Mouse (Mus musculus): Measurements from ENCODE around the gene Jdp2. TPM values are rescaled to one million over a fixed set of nuclear protein-coding genes. Genes with fewer than 3 reads are reported as not detected.

The Jdp2 gene
- polyA plus RNA-seq, 1 experiment from 2014 or later: 0.37 TPM

- no peak overlapping the region for H3K4me3 ChIP-seq
- peaks cover 68% of the 10 kb centered on the region for H3K4me1 ChIP-seq (replicated peaks)
- 0 out of 2 replicates have a peak overlapping the region, but pooled peaks have one; percentile 5 for H3K4me2 ChIP-seq
- WGBS: 63% methylated on average over 2 of the region's 2 CpGs
- no peaks in the 10 kb centered on the region for H3K36me3 ChIP-seq
- H3K27ac ChIP-seq: no peak overlapping the region
- no peak for ATAC-seq (replicated peaks; ENCODE audit: insufficient number of reproducible peaks, insufficient read depth, low FRiP score, low read depth)
- no peak overlapping the region for H3K9ac ChIP-seq
- H3K9me3 ChIP-seq (replicated peaks): no peaks in the 10 kb centered on the region
- H3K27me3 ChIP-seq: no peaks in the 10 kb centered on the region
Measured at GRCm38 (mm10) chr12:85602153-85602552, 3.3 kb downstream of the Jdp2 start.

- peaks cover 70% of the 10 kb centered on the region for H3K4me1 ChIP-seq (replicated peaks)
- no peak overlapping the region for H3K9ac ChIP-seq
- H3K27ac ChIP-seq: no peak overlapping the region
- H3K4me2 ChIP-seq: no peak overlapping the region
- no peak overlapping the region for H3K4me3 ChIP-seq
- H3K36me3 ChIP-seq: no peaks in the 10 kb centered on the region
- no peaks in the 10 kb centered on the region for H3K27me3 ChIP-seq
- no peaks in the 10 kb centered on the region for H3K9me3 ChIP-seq (replicated peaks)
- no peak for ATAC-seq (replicated peaks; ENCODE audit: insufficient number of reproducible peaks, insufficient read depth, low FRiP score, low read depth)
- WGBS: 71% methylated on average over 12 of the region's 12 CpGs
Measured at GRCm38 (mm10) chr12:85602811-85603210, 4.0 kb downstream of the Jdp2 start.

- peaks cover 2% of the 10 kb centered on the region; the same call in 1 of the 2 replicates for H3K36me3 ChIP-seq
- peaks cover 67% of the 10 kb centered on the region for H3K4me1 ChIP-seq (replicated peaks)
Measured at GRCm38 (mm10) chr12:85603767-85604166, 4.9 kb downstream of the Jdp2 start.

GRCm38 (mm10) chr12:85604301-85604998 is 5.6 kb downstream of the Jdp2 start:
- 33% methylated on average over 9 of the region's 9 CpGs for WGBS
- no peak overlapping the region for H3K4me3 ChIP-seq
- no peaks in the 10 kb centered on the region for H3K27me3 ChIP-seq
- ATAC-seq (replicated peaks; ENCODE audit: insufficient number of reproducible peaks, insufficient read depth, low FRiP score, low read depth): no peak
- H3K4me2 ChIP-seq: no peak overlapping the region
- H3K9ac ChIP-seq: no peak overlapping the region
- peaks cover 4% of the 10 kb centered on the region; the same call in 1 of the 2 replicates for H3K36me3 ChIP-seq
- H3K4me1 ChIP-seq (replicated peaks): peaks cover 67% of the 10 kb centered on the region
- no peak overlapping the region for H3K27ac ChIP-seq
- no peaks in the 10 kb centered on the region for H3K9me3 ChIP-seq (replicated peaks)

More at GRCm38 (mm10) chr12:85603767-85604166, 4.9 kb downstream of the Jdp2 start:
- ATAC-seq (replicated peaks; ENCODE audit: insufficient number of reproducible peaks, insufficient read depth, low FRiP score, low read depth): no peak
- Histone ChIP-seq H3K27ac (no peak overlapping the region), H3K4me3 (no peak overlapping the region), H3K9ac (no peak overlapping the region), H3K4me2 (no peak overlapping the region), H3K9me3 (replicated peaks) (no peaks in the 10 kb centered on the region), H3K27me3 (no peaks in the 10 kb centered on the region)
- 77% methylated on average over 9 of the region's 9 CpGs for WGBS

GRCm38 (mm10) chr12:85607519-85608449 is 9.0 kb downstream of the Jdp2 start:
- Histone ChIP-seq H3K4me3 (no peak overlapping the region), H3K27me3 (no peaks in the 10 kb centered on the region), H3K4me2 (no peak overlapping the region), H3K36me3 (peaks cover 9% of the 10 kb centered on the region; the same call in 1 of the 2 replicates), H3K27ac (no peak overlapping the region), H3K9me3 (replicated peaks) (no peaks in the 10 kb centered on the region), H3K4me1 (replicated peaks) (peaks cover 47% of the 10 kb centered on the region), H3K9ac (no peak overlapping the region)
- WGBS: 67% methylated on average over 14 of the region's 14 CpGs
- no peak for ATAC-seq (replicated peaks; ENCODE audit: insufficient number of reproducible peaks, insufficient read depth, low FRiP score, low read depth)

GRCm38 (mm10) chr12:85610167-85610566 is 11.3 kb downstream of the Jdp2 start:
- Histone ChIP-seq H3K36me3 (peaks cover 10% of the 10 kb centered on the region; the same call in 1 of the 2 replicates), H3K4me2 (no peak overlapping the region)

GRCm38 (mm10) chr12:85614090-85614489 is 15.3 kb downstream of the Jdp2 start:
- peaks cover 9% of the 10 kb centered on the region; the same call in 1 of the 2 replicates for H3K4me1 ChIP-seq (replicated peaks)
- no peak overlapping the region for H3K27ac ChIP-seq
- H3K4me2 ChIP-seq: no peak overlapping the region
- no peaks in the 10 kb centered on the region for H3K9me3 ChIP-seq (replicated peaks)
- no peak overlapping the region for H3K9ac ChIP-seq
- 75% methylated on average over 4 of the region's 4 CpGs for WGBS
- H3K27me3 ChIP-seq: no peaks in the 10 kb centered on the region
- no peak overlapping the region for H3K4me3 ChIP-seq
- peaks cover 10% of the 10 kb centered on the region; the same call in 1 of the 2 replicates for H3K36me3 ChIP-seq
- no peak for ATAC-seq (replicated peaks; ENCODE audit: insufficient number of reproducible peaks, insufficient read depth, low FRiP score, low read depth)

More at GRCm38 (mm10) chr12:85610167-85610566, 11.3 kb downstream of the Jdp2 start:
- no peak overlapping the region for H3K27ac ChIP-seq
- H3K4me3 ChIP-seq: no peak overlapping the region
- no peak overlapping the region for H3K9ac ChIP-seq
- H3K9me3 ChIP-seq (replicated peaks): no peaks in the 10 kb centered on the region
- no peaks in the 10 kb centered on the region for H3K27me3 ChIP-seq
- H3K4me1 ChIP-seq (replicated peaks): peaks cover 26% of the 10 kb centered on the region
- 84% methylated on average over 9 of the region's 9 CpGs for WGBS
- ATAC-seq (replicated peaks; ENCODE audit: insufficient number of reproducible peaks, insufficient read depth, low FRiP score, low read depth): no peak

- peaks cover 14% of the 10 kb centered on the region; the same call in 1 of the 2 replicates for H3K4me1 ChIP-seq (replicated peaks)
- 81% methylated on average over 8 of the region's 8 CpGs for WGBS
- H3K4me3 ChIP-seq: no peak overlapping the region
- no peak overlapping the region for H3K4me2 ChIP-seq
- no peak for ATAC-seq (replicated peaks; ENCODE audit: insufficient number of reproducible peaks, insufficient read depth, low FRiP score, low read depth)
- no peaks in the 10 kb centered on the region for H3K9me3 ChIP-seq (replicated peaks)
- H3K36me3 ChIP-seq: peaks cover 7% of the 10 kb centered on the region; the same call in 1 of the 2 replicates
- H3K27ac ChIP-seq: no peak overlapping the region
- H3K9ac ChIP-seq: no peak overlapping the region
- no peaks in the 10 kb centered on the region for H3K27me3 ChIP-seq
Measured at GRCm38 (mm10) chr12:85615486-85615885, 16.7 kb downstream of the Jdp2 start.

- Histone ChIP-seq H3K9ac (no peak overlapping the region), H3K4me3 (no peak overlapping the region), H3K36me3 (0 out of 2 replicates have a peak, but pooled peaks cover 7% of the 10 kb centered on the region), H3K9me3 (replicated peaks) (no peaks in the 10 kb centered on the region), H3K4me2 (no peak overlapping the region), H3K27me3 (no peaks in the 10 kb centered on the region), H3K4me1 (replicated peaks) (peaks cover 14% of the 10 kb centered on the region), H3K27ac (no peak overlapping the region)
- no peak for ATAC-seq (replicated peaks; ENCODE audit: insufficient number of reproducible peaks, insufficient read depth, low FRiP score, low read depth)
- WGBS: 81% methylated on average over 9 of the region's 9 CpGs
Measured at GRCm38 (mm10) chr12:85617885-85618284, 19.1 kb downstream of the Jdp2 start.

- Histone ChIP-seq H3K27ac (no peak overlapping the region), H3K4me3 (no peak overlapping the region), H3K9me3 (replicated peaks) (no peaks in the 10 kb centered on the region), H3K36me3 (0 out of 2 replicates have a peak, but pooled peaks cover 7% of the 10 kb centered on the region), H3K27me3 (no peaks in the 10 kb centered on the region), H3K4me2 (no peak overlapping the region), H3K4me1 (replicated peaks) (peaks cover 16% of the 10 kb centered on the region), H3K9ac (no peak overlapping the region)
- 77% methylated on average over 5 of the region's 5 CpGs for WGBS
- no peak for ATAC-seq (replicated peaks; ENCODE audit: insufficient number of reproducible peaks, insufficient read depth, low FRiP score, low read depth)
Measured at GRCm38 (mm10) chr12:85618430-85618829, 19.6 kb downstream of the Jdp2 start.

GRCm38 (mm10) chr12:85619283-85619897 is 20.6 kb downstream of the Jdp2 start:
- 72% methylated on average over 7 of the region's 7 CpGs for WGBS
- Histone ChIP-seq H3K4me1 (replicated peaks) (peaks cover 25% of the 10 kb centered on the region), H3K4me3 (no peak overlapping the region)

More at GRCm38 (mm10) chr12:85619283-85619897, 20.6 kb downstream of the Jdp2 start:
- Histone ChIP-seq H3K4me2 (no peak overlapping the region), H3K27ac (no peak overlapping the region), H3K27me3 (no peaks in the 10 kb centered on the region), H3K9ac (no peak overlapping the region), H3K9me3 (replicated peaks) (no peaks in the 10 kb centered on the region), H3K36me3 (0 out of 2 replicates have a peak, but pooled peaks cover 7% of the 10 kb centered on the region)
- no peak for ATAC-seq (replicated peaks; ENCODE audit: insufficient number of reproducible peaks, insufficient read depth, low FRiP score, low read depth)

Measured in heart, embryonic 15.5 days (tissue).